Mouse (Mus musculus) myocyte (in vitro differentiated cells): ENCODE results near the gene Abhd8. TPM values are rescaled to one million over a fixed set of nuclear protein-coding genes. Genes with fewer than 3 reads are reported as not detected.

Experiments
- H3K27me3 ChIP-seq: one replicate; pipeline ENCODE4 v1.6.1; 2011; ENCODE audit not compliant: control insufficient read depth, insufficient read depth, insufficient read length
- H3K36me3 ChIP-seq: one replicate; pipeline ENCODE4 v1.6.1; 2011; ENCODE audit not compliant: control insufficient read depth, insufficient read depth
- H3K4me2 ChIP-seq: one replicate; pipeline ENCODE4 v1.6.1; 2011; ENCODE audit warnings: low read depth, control low read depth
- H3K4me3 ChIP-seq: one replicate; pipeline ENCODE4 v1.5.1; 2011; ENCODE audit warnings: mild to moderate bottlenecking, control low read depth, moderate library complexity
- H3K79me2 ChIP-seq: one replicate; pipeline ENCODE4 v1.6.1; 2011; ENCODE audit not compliant: control insufficient read depth, insufficient read depth
- H3ac ChIP-seq: one replicate; pipeline ENCODE4 v1.6.1; 2011; ENCODE audit not compliant: control insufficient read depth, insufficient read length
- CEBPB ChIP-seq: IDR thresholded peaks from 2 replicates; pipeline ENCODE4 v1.6.1; 2011; ENCODE audit warnings: mild to moderate bottlenecking, moderate library complexity; ENCODE audit not compliant: poor library complexity, insufficient read depth, severe bottlenecking
- E2F4 ChIP-seq: IDR thresholded peaks from one replicate; pipeline ENCODE4 v1.6.1; 2011; ENCODE audit warnings: mild to moderate bottlenecking, control low read depth, moderate library complexity; ENCODE audit not compliant: insufficient read depth
- MAX ChIP-seq: IDR thresholded peaks from one replicate; pipeline ENCODE4 v1.6.1; 2011; ENCODE audit warnings: low read depth, mild to moderate bottlenecking, control low read depth
- MYOD1 ChIP-seq, 3 experiments: IDR thresholded peaks; one replicate each; pipeline ENCODE4 v1.6.1; 2011; ENCODE audit warnings: control low read depth in 2 of 3, low read depth in 2 of 3, mild to moderate bottlenecking in 2 of 3, moderate library complexity in 1 of 3; ENCODE audit not compliant: insufficient read length in 2 of 3, control insufficient read depth in 1 of 3
- MYOG ChIP-seq, 3 experiments: IDR thresholded peaks; one replicate each; pipeline ENCODE4 v1.6.1; 2011; ENCODE audit warnings: control low read depth in 2 of 3, low read depth in 2 of 3, mild to moderate bottlenecking in 2 of 3; ENCODE audit not compliant: insufficient read length in 2 of 3, control insufficient read depth in 1 of 3, insufficient read depth in 1 of 3
- POLR2A ChIP-seq: IDR thresholded peaks from one replicate; pipeline ENCODE4 v1.6.1; 2011; ENCODE audit warnings: low read depth, mild to moderate bottlenecking, control low read depth, moderate library complexity; ENCODE audit not compliant: insufficient read length
- POLR2AphosphoS2 ChIP-seq: IDR thresholded peaks from one replicate; pipeline ENCODE4 v1.6.1; 2011; ENCODE audit warnings: low read depth, control low read depth; ENCODE audit not compliant: insufficient read length
- REST ChIP-seq: IDR thresholded peaks from one replicate; pipeline ENCODE4 v1.6.1; 2011; ENCODE audit warnings: mild to moderate bottlenecking, control low read depth, moderate library complexity; ENCODE audit not compliant: insufficient read depth, insufficient read length
- SRF ChIP-seq: IDR thresholded peaks from one replicate; pipeline ENCODE4 v1.6.1; 2011; ENCODE audit warnings: low read depth; ENCODE audit not compliant: control insufficient read depth, insufficient read length
- TCF12 ChIP-seq: IDR thresholded peaks from one replicate; pipeline ENCODE4 v1.6.1; 2011; ENCODE audit warnings: mild to moderate bottlenecking, control low read depth; ENCODE audit not compliant: poor library complexity, insufficient read depth, severe bottlenecking
- TCF3 ChIP-seq: IDR thresholded peaks from one replicate; pipeline ENCODE4 v1.6.1; 2011; ENCODE audit warnings: low read depth, control low read depth; ENCODE audit not compliant: insufficient read length
- USF1 ChIP-seq: IDR thresholded peaks from one replicate; pipeline ENCODE4 v1.6.1; 2011; ENCODE audit warnings: low read depth, mild to moderate bottlenecking, control low read depth, moderate library complexity
- polyA plus RNA-seq: library from polyadenylated mRNA; unstranded; fragments of >200 nt; fragmentation: generic; extraction: Trizol; gene quantifications from one replicate; pipeline ENCODE4 v1.2.1, GENCODE M21; 2012; ENCODE audit warnings: missing spikeins

Abhd8 gene
- polyA plus RNA-seq, 1 experiment, result 67.0 TPM

DNA sequence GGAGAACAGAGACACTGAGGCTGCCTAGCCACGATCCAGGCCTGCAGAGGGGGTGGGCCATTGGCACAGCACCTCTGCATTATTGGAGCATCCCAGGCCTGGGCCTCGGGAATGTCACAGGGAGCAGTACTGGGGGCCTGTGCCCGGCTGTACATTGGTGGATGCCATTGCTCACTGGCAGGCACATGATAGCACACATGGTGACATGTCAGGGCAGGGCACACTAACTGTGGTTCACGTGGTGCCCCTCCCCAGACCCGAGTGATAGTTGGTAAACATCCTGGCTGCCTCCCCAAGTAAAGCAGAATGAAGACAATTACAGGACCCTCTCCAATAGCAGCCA is 7.4 kb upstream of the Abhd8 start:
- Histone ChIP-seq H3K36me3 (peaks cover 5% of the 10 kb centered on the region), H3K27me3 (no peaks in the 10 kb centered on the region), H3K4me2 (no peak overlapping the region), H3K79me2 (peaks cover 23% of the 10 kb centered on the region), H3ac (no peak overlapping the region), H3K4me3 (peak overlapping the region; percentile 67)
- TF ChIP-seq MAX (no peak), CEBPB (no peak), TCF12 (no peak), TCF3 (no peak), SRF (no peak), POLR2A (no peak)

- peak overlapping the region; percentile 86 for H3K4me2 ChIP-seq
- H3K79me2 ChIP-seq, result peaks cover 23% of the 10 kb centered on the region
These were observed 6.9 kb upstream of the Abhd8 start for GRCm38 (mm10) chr8:71470146-71470912.

DNA sequence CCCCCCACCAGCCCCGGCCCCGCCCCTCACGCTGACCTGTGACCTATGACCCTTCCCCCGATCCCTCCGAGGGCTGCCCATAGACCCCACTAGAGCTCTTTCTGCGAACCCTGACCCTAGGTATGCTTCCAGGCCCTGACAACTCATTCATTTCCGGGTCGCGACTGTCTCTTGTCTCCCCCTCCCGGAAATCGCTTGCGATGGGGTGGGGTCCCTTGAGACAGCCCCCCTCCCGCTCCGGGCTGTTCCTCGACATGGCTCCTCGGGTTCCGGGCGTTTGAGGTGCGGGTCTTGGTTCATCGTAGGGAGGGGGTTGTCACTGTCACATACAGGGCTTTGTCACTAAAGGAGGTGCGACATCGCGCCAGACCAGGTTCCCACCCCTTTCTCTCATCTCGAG is 6.0 kb upstream of the Abhd8 start:
- TF ChIP-seq CEBPB (no peak), E2F4 (no peak), SRF (no peak), POLR2AphosphoS2 (no peak), TCF12 (no peak), MYOD1 (IDR thresholded peaks at IDR 0.05; ENCODE audit: control insufficient read depth in 1 of 3, insufficient read length in 2 of 3, low read depth in 2 of 3) (no peak), MYOG (IDR thresholded peaks at IDR 0.05; ENCODE audit: control insufficient read depth in 1 of 3, insufficient read depth in 1 of 3, insufficient read length in 2 of 3, low read depth in 2 of 3) (no peak), MAX (no peak), USF1 (no peak), TCF3 (no peak), POLR2A (no peak), REST (no peak)
- no peaks in the 10 kb centered on the region for H3K27me3 ChIP-seq
- H3K36me3 ChIP-seq, result peaks cover 5% of the 10 kb centered on the region
- peak overlapping the region; percentile 67 for H3K4me3 ChIP-seq
- peak overlapping the region; percentile 86 for H3K4me2 ChIP-seq
- H3K79me2 ChIP-seq, result peaks cover 23% of the 10 kb centered on the region
- peak overlapping the region; percentile 6 for H3ac ChIP-seq

More at GRCm38 (mm10) chr8:71470146-71470912, 6.9 kb upstream of the Abhd8 start:
- H3K27me3 ChIP-seq, result no peaks in the 10 kb centered on the region
- peaks cover 5% of the 10 kb centered on the region for H3K36me3 ChIP-seq
- TF ChIP-seq MYOG (IDR thresholded peaks at IDR 0.05; ENCODE audit: control insufficient read depth in 1 of 3, insufficient read depth in 1 of 3, insufficient read length in 2 of 3, low read depth in 2 of 3) (no peak), USF1 (no peak), MYOD1 (IDR thresholded peaks at IDR 0.05; ENCODE audit: control insufficient read depth in 1 of 3, insufficient read length in 2 of 3, low read depth in 2 of 3) (no peak), MAX (no peak), POLR2AphosphoS2 (no peak), SRF (no peak), POLR2A (no peak), TCF3 (no peak), REST (no peak), E2F4 (no peak), CEBPB (no peak), TCF12 (no peak)
- peak overlapping the region; percentile 67 for H3K4me3 ChIP-seq
- no peak overlapping the region for H3ac ChIP-seq

DNA sequence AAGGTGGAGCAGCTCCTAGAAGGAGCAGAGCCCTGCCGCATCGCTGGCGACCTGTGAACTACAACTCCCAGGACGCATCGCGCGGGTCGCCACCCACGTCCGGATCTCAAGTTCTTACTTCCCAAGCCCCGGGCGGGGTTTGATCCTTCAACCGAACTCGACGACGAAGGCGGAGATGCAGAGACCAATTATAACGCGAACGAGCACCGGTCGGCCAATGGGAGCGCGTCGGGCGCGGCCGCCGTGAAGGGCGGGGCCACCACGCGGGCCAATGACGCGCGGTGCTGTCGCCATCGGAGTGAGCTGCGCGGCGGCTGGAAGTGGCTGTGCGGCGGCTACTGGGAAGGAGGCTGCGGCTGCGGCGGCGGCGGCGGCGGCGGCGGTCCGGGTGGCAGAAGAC is 5.5 kb upstream of the Abhd8 start, which contains the start of gene Dda1:
Gene Dda1, plus strand, starts transcription at position 284 of the 400 bp plus-strand sequence.
- peaks cover 23% of the 10 kb centered on the region for H3K79me2 ChIP-seq
- TF ChIP-seq POLR2AphosphoS2, result peak; percentile 86
- TF ChIP-seq MYOG (IDR thresholded peaks at IDR 0.05; ENCODE audit: control insufficient read depth in 1 of 3, insufficient read depth in 1 of 3, insufficient read length in 2 of 3, low read depth in 2 of 3), result no peak
- TF ChIP-seq MYOD1 (IDR thresholded peaks at IDR 0.05; ENCODE audit: control insufficient read depth in 1 of 3, insufficient read length in 2 of 3, low read depth in 2 of 3), result no peak
- TF ChIP-seq E2F4, result no peak
- TF ChIP-seq REST, result no peak
- TF ChIP-seq SRF, result peak; percentile 32
- TF ChIP-seq POLR2A, result peak; percentile 79
- H3K27me3 ChIP-seq, result no peaks in the 10 kb centered on the region
- peak within 1 kb of the TSS; percentile 86 for H3K4me2 ChIP-seq
- peak within 1 kb of the TSS; percentile 6 for H3ac ChIP-seq
- H3K36me3 ChIP-seq, result peaks cover 5% of the 10 kb centered on the region
- H3K4me3 ChIP-seq, result peak within 1 kb of the TSS; percentile 67

DNA sequence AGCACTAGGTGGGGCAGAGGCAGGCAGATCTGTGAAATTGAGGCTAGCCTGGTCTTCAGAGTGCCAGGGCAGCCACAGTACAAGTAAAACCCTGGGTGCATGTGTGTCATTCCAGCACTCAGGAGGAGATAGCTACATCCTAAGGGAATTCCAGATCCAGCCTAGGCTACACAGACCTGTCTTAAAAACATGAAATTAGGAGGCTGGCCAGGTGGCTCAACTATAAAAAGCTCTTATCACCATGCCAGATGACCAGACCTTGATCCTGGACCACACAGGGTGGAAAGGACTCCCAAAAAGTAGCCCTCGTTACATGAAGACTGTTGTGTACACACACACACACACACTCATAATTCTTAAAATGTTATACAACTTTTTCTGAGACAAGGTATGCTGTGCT is 4.5 kb upstream of the Abhd8 start:
- Histone ChIP-seq H3K27me3 (no peaks in the 10 kb centered on the region), H3ac (no peak overlapping the region), H3K79me2 (peaks cover 23% of the 10 kb centered on the region), H3K36me3 (peaks cover 5% of the 10 kb centered on the region), H3K4me2 (no peak overlapping the region), H3K4me3 (no peak overlapping the region)
- no peak for TF ChIP-seq POLR2A
- no peak for TF ChIP-seq CEBPB
- TF ChIP-seq MAX, result no peak
- no peak for TF ChIP-seq MYOD1 (IDR thresholded peaks at IDR 0.05; ENCODE audit: control insufficient read depth in 1 of 3, insufficient read length in 2 of 3, low read depth in 2 of 3)
- TF ChIP-seq MYOG (IDR thresholded peaks at IDR 0.05; ENCODE audit: control insufficient read depth in 1 of 3, insufficient read depth in 1 of 3, insufficient read length in 2 of 3, low read depth in 2 of 3), result no peak
- no peak for TF ChIP-seq POLR2AphosphoS2
- TF ChIP-seq TCF12, result no peak
- no peak for TF ChIP-seq SRF
- TF ChIP-seq USF1, result no peak
- no peak for TF ChIP-seq E2F4
